Mouse (Mus musculus): ENCODE measurements around the gene Pappa.

The Pappa gene

DNA sequence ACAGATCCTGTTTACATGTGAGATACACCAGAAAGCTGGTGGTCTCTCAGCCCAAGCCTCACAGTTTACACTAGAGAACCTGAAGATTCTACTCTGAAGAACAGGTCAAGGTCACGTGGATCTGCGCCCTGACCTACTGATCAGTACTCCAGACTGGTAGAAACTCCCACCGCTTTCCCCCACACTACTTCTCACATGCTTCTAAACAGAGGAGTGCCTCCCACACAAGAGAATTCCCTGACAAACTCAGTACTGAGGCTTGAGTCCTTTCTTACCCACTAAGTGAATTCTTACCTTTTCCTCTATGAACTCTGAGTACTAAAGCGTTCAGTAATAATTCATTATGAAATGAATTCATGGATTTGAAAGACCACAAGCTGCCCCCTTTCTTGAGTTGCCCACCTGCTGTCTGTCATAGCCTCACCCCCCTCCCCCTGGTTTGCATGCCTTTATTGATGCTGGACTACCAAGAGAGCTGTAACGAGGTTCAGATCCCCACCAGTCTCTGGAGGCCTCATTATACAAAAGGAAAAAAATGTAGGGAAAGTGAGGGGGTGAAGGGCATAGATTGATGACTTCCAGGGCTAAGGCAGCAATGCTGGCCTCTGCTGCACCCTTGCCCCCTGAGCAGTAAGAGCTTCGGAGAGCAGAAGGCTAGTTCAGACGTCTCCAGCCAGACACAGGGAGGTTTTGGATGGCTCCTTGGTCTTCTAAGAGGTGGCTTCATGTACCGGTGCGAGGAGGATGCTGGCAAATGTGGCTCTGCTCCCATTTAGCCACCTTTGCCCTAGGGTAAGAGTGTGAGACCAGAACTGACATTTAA, 204.7 kb downstream of the Pappa start:
- DNase-seq (ENCODE audit: low spot score): no peak

DNA sequence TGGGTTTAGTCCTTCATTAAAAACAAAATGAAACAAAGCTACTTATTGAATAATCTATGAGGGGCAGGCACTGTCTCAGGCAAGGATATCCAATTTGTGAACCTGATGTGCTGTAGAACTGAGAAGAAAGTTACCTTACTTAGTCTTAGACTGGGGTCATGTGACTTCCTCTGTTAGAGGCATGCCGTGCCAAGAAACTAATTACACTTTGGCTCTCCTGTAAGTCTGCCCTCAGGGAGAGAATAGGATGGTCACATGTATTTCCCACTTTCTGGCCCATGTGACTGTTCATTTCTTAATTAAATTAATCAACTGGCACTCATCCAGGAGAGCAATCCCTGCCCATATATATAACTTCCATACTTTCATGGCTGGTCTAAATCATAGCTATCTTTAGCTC, 209.7 kb downstream of the Pappa start:
- DNase-seq (ENCODE audit: low spot score): peak; percentile 6

DNA sequence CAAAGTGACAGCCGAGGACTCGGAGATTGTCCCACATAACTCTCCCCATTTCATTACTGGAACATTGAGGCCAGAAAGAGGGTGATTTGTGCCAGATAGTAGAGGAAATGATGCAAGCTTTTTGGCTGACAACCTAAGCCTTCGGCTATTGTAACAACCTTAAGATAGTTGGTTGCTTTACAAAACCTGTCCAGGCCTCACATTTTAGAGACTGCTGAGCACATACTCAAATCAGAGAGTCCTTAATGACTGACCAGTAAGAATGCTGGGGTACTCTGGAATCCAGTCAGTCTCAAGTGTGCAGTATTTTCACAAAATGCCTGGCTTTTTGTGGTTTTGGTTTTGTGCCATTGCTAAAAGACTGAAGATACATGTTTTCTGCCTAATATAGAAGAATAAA, 217.8 kb downstream of the Pappa start:
- no peak for DNase-seq (ENCODE audit: low spot score)

DNA sequence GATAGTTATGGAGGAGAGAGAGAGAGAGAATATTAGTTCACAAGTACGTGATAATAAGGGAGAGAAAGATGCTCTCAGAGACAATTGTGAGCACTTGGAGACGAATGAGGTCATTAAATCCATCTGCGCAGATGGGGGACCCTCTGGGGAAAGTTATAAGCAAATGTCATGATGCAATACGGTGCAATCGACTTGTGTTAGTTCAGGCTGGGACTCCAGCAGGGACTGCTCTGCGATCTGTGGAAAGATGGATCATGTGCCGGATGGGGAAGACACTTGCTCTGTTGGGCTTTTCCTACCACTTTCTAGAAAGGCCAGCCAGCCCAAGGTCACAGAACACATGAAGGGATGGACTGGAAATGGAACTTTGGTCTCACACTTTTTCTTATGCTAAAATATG, 226.5 kb downstream of the Pappa start:
- DNase-seq (ENCODE audit: low spot score): peak; percentile 76

DNA sequence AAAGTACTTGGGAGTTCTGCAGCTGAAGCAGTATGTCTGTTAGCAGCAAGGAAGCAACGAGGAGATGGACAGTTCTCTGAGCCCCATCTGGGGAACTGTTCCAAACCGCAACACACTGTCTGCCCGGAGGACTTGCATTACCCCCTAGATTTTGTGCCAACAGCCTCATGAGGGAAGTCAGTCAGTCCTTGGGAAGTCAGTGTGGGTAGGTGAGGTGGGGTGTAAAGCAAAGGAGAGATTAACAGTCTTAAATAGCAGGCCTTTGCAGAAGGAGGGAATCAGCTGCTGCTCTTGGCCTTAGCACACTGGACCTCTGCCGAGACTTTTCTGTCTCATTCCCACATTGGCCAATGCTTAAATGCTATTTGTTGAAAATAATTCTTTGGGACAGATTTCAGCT, 230.6 kb downstream of the Pappa start:
- no peak for DNase-seq (ENCODE audit: low spot score)

DNA sequence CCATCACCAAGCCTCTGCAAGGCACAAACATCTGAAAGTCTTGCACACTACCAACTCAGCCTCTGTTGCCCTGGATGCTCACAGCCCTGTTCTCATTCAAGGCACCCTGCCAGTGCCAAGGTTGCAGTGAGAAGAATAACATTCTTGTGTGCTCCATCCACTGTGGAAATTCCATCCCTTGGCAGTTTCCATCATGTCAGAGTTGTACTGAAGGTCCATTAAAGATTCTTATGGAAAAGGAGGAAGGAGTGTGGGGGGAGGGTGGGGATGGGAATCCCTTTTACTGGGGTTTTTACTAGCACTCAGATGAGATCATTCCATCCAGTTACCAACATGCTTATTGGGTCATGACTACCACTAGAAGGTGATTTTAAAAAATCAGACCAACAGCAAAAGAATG, 243.2 kb downstream of the Pappa start:
- no peak for DNase-seq (ENCODE audit: low spot score)

DNA sequence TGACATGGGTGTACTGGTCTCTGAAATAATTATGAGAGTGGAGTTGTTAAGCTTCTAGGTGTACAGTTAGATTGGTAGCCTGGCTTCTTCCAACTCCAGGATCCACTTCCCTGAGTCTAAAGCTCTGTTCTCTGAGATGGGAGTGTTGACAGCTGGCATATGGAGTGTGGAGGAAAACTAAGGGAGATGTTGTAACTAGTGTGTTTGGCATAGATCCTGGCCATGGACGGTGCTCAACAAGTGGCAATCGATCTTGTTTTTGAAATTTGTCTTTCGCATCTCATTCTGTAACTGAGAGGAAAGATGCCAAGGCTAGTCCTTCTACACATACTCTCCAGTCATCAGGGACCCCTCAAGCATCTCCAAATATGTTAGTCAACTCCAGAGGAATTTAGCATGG, 248.8 kb downstream of the Pappa start:
- DNase-seq (ENCODE audit: low spot score): no peak

DNA sequence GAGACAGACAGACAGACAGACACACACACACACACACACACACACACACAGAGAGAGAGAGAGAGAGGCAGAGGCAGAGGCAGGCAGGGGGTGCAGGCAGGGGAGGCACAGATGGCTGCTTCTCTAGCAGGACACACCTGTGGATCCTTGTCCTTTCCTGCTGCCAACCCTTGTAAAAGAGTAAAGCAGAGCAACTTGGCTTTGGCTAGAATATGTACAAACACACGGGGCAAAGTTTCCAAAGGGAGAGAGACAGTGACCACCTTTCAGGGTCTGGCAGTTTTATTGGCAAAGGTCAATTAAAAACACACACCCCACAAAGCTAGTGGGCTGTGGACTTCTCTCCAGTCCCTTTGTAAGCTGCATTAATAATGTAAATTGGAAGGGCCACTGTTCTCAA, 249.9 kb downstream of the Pappa start:
- no peak for DNase-seq (ENCODE audit: low spot score)

DNA sequence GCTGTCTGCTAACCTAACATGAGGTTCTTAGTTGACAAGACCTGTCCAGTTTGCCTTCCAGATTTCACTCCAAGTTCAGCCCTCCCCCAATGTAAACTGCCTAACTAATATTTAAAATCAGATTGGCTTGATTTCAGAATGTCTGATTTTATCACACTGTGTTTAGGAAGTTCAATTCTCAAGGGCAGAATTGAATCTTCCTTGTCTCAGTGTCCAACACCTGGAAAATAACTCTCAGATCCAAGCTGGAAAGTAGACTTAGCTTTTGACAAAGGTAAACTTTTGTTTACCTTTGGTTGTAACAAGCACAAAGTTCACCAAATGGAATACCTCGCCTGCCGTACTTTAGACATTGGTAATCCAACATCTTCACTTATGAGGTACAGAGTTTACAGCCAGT, 252.6 kb downstream of the Pappa start:
- DNase-seq (ENCODE audit: low spot score): no peak

DNA sequence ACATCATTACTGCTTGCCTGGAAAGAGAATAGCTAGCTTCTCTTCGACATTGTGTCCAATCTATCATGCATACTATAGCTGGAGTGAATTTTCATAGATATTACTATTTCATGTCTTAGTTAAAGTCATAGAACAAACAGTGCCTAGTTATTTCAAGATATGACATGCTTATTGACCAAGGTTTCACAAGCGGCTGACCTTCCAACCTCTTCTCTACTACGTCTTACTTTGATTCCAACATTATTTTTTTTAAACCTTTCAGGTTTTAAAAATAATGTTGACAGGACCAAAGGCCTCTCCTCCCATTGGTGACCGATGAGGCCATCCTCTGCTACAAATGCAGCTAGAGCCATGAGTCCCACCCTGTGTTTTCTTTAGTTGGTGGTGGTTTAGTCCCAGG, 255.5 kb downstream of the Pappa start:
- no peak for DNase-seq (ENCODE audit: low spot score)

DNA sequence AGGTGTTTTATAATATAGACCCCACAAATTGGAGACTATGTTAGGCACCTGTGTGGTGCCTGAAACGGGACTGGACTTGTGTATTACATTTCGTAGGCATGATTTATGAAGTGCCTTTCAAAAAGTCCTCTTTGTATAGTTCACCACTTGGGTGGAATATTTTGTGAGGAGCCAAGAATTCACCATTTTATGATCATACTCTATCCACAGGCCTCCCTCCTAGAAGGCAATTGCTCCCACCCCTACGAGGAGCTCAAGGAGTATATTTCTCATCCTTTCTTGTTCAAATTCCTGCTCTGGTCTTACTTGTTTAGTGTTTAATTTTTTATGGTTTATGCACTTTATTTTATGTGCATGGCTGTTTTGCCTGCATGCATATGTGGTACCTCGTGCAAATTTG, 259.1 kb downstream of the Pappa start:
- DNase-seq (ENCODE audit: low spot score): no peak

DNA sequence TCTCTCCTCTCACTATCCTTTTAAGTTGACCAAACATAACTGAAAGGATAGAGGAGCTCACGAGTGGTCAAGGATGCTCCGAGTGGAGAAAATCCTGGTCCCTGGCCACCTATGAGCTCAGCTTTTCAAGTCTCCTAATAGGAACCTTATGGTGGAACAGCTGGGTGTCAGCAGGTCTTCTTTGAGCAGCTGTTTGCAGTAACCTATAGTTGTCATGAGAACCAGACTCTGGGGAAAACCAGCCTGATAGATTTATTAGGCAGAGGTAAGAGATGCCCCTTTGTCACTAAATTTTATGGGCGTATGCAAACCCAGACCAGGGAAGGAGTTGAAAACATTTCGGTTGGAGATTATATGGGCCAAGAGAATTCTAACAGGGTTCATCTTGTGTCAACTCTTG, 267.0 kb downstream of the Pappa start:
- no peak for DNase-seq (ENCODE audit: low spot score)

DNA sequence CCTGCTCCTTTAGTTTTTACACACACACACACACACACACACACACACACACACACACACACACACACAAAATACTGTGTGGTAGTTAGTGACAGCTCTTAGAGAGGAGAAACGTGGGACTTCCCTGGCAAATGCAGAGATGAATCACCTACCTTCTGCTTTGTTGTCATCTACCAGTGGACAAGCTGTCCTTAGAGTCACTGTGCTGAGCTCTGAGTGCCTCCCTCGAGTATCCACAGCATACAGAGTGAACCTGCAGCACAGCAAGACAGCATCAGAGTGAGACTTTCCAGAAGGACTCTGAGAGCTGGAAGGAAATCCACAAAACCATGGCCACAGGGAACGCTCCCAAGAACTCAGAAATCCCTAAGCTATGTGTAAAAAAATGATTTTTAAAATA, 272.8 kb downstream of the Pappa start:
- DNase-seq (ENCODE audit: low spot score): no peak

DNA sequence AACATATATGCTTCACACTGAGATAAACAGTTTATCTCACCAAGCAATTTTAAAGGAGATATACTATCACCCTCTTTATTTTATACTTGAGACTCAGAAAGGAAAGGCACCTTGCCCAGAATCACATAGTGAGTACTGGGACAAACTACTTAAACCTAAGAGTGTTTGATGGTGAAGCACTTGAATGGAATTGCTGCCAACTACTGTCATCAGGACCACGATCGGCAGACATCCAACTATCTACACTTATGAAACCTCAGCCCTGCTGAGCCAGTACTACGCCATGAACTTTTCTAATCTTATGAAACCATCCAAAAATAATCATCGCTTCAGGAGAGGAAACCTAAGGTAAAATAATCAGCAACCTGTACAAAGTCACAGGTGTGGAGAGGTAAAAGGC, 275.5 kb downstream of the Pappa start:
- no peak for DNase-seq (ENCODE audit: low spot score)

DNA sequence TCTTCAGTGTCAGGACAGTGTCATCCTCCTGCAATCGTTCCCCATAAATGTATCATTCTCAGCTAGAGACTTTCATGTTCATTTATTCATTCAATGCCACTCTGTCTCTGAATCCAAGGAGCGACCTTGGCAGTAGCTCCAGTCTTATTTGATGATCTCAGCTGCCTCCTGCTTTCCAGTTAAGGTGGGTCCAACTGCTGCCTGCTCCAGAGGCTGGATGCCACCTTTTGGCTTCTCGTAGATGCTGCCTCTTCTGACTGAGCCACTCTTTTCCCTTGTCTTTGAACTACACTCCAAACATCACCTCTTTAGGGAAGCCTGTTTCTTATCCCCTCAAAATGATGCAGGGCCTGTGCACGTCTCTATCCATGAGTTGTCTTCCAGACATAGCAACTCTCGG, 278.3 kb downstream of the Pappa start:
- DNase-seq (ENCODE audit: low spot score): no peak

DNA sequence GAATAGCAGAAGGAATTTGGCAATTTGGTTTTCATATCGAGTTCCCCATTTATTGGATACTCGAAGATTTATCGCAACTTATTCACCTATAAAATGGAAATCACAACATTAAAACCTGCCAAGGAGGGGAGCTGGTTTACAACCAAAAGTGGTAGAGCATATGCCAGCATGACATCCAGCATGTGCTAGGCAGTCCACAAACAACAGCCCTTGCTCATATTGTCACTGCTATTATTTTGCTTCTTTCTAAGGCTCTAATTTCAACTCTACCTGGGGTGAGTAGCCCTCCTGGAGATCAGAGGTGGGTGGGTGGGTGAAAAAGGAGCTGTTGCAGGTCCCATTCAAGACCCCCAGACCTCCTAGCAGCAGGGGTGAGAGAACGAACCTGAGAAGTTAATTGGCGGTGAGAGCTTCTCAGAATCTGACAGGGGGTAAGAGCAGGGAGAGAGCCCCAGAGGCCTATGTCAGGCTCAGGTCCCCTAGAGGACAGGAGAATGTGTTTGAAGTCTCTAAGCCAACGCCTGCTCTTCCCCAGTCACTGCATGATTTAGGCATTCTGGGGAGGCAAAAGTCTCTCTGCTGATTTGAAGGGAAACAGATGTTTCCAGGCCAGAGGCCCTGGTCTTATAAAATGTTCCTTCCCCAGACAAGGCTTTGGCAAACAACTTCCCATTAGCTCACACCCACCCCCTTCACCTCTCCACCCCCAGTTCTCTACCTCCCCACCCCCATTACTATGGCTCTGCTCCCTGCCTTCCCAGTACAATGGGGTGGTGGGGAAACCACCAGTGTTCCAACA, 279.1 kb downstream of the Pappa start:
- DNase-seq (ENCODE audit: low spot score): no peak
